Mouse (Mus musculus) urinary bladder, postnatal 4 days (tissue): ENCODE results near the gene Mab21l1.

Source experiments
- DNase-seq, 2 experiments: peaks; one replicate each; pipeline ENCODE4 v3.0.0; 2021 to 2022; ENCODE audit warnings: low spot score in 2 of 2

Mab21l1 gene

GRCm38 (mm10) chr3:55814993-55815625 lies 32.8 kb downstream of the Mab21l1 start:
- no peak for DNase-seq

- DNase-seq = no peak
These were observed 33.8 kb downstream of the Mab21l1 start for GRCm38 (mm10) chr3:55816096-55816495.

GRCm38 (mm10) chr3:55816638-55817375 lies 34.5 kb downstream of the Mab21l1 start:
- DNase-seq = no peak

- no peak for DNase-seq
These were observed 35.8 kb downstream of the Mab21l1 start for GRCm38 (mm10) chr3:55818082-55818481.

- no peak for DNase-seq
These were observed 37.3 kb downstream of the Mab21l1 start for GRCm38 (mm10) chr3:55819598-55819997.

- DNase-seq = no peak
These were observed 42.6 kb downstream of the Mab21l1 start for GRCm38 (mm10) chr3:55824864-55825263.

GRCm38 (mm10) chr3:55828481-55829256 lies 46.4 kb downstream of the Mab21l1 start:
- DNase-seq = no peak

- no peak for DNase-seq
These were observed 47.9 kb downstream of the Mab21l1 start for GRCm38 (mm10) chr3:55830226-55830625.
